Mouse (Mus musculus): ENCODE results near the gene Pam. TPM values are rescaled to one million over a fixed set of nuclear protein-coding genes. Genes with fewer than 3 reads are reported as not detected.
"Not testable (repeated sequence)": the region's sequence is repeated elsewhere in the genome, so short reads cannot be mapped to it uniquely, and the experiment has no call there.

Gene Pam
- polyA plus RNA-seq, 1 experiment from 2014 or later = 65.3 TPM

DNA sequence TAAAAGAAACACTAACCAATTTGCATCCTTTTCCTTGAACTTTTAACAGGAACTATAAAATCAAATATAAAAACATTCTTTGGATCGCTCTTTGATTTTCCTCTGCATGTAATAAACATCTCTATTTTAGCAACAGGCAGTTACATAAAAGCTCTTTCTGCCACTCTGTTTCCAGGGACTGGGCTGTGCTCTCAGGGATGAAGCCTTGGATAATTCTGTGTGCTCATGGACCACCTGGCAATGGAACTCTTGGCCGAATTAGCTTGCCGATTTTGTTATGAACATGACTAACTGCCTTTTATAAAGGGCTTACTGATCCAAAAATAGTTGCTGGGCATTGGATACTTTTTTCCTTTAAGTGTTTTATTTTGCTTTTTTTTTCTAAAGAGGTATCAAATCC, 134.8 kb downstream of the Pam start:
- no peak overlapping the region for H3K9ac ChIP-seq (ENCODE audit: low read length)
- DNase-seq (ENCODE audit: low spot score) = no peak
- H3K27me3 ChIP-seq (replicated peaks; ENCODE audit: control insufficient read depth, insufficient read depth, low read length) = no peaks in the 10 kb centered on the region
- H3K4me3 ChIP-seq (ENCODE audit: low read depth, low read length) = no peak overlapping the region
- H3K9me3 ChIP-seq (ENCODE audit: control insufficient read depth, low read length) = no peaks in the 10 kb centered on the region
- no peak for ATAC-seq (replicated peaks; ENCODE audit: low FRiP score, low TSS enrichment, low read depth)
- H3K36me3 ChIP-seq (ENCODE audit: control insufficient read depth, insufficient read depth, low read length) = no peaks in the 10 kb centered on the region
- H3K27ac ChIP-seq (ENCODE audit: low read depth) = no peak overlapping the region
- H3K4me2 ChIP-seq (ENCODE audit: low read length) = no peak overlapping the region
- WGBS = 89% methylated on average over 3 of the region's 3 CpGs
- no peaks in the 10 kb centered on the region for H3K4me1 ChIP-seq (replicated peaks; ENCODE audit: control insufficient read depth, insufficient read depth, low read length)

DNA sequence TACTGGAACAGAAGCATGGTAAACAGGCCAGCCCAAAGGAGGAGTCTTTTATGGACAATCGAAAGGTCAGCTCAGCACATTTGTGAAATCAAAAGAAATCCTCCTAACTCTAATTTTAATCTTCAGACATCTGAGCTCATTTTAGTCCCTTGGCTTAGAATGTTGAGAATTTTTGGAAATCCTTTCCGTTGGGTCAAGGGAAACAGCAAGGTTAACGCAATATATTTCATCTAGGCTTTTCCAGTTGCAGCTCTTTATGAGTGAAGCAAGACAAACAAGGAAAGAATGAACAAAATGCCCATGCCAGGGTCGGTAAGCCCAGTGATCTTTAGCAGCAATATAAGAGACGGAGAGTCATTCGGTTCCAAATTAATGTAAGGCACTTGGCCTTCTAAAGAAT, 135.3 kb downstream of the Pam start:
- Histone ChIP-seq H3K36me3 (ENCODE audit: control insufficient read depth, insufficient read depth, low read length) (no peaks in the 10 kb centered on the region), H3K4me1 (replicated peaks; ENCODE audit: control insufficient read depth, insufficient read depth, low read length) (no peaks in the 10 kb centered on the region), H3K27ac (ENCODE audit: low read depth) (no peak overlapping the region), H3K27me3 (replicated peaks; ENCODE audit: control insufficient read depth, insufficient read depth, low read length) (no peaks in the 10 kb centered on the region), H3K4me3 (ENCODE audit: low read depth, low read length) (no peak overlapping the region), H3K9ac (ENCODE audit: low read length) (no peak overlapping the region), H3K4me2 (ENCODE audit: low read length) (no peak overlapping the region), H3K9me3 (ENCODE audit: control insufficient read depth, low read length) (no peaks in the 10 kb centered on the region)
- WGBS = 88% methylated on average over 6 of the region's 6 CpGs
- ATAC-seq (replicated peaks; ENCODE audit: low FRiP score, low TSS enrichment, low read depth) (no peak), DNase-seq (ENCODE audit: low spot score) (no peak)

DNA sequence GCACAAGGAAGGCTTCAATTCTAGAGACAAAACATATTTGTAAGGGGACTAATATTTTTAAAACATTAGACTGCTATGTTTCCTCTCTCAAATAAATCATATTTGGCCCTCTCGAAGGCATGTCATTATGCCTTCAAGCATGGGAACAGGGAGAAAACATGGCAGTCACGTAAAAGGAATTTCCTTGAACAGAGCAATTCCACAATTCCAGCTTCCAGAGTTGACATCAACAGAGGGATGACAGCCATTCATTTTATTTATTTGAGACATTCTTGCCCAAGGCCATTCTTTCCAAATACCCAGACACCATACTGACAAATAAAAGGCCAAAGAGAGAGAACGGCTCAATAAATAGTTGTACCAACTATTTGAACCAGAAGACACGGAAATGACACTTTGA, 136.7 kb downstream of the Pam start:
- no peaks in the 10 kb centered on the region for H3K4me1 ChIP-seq (replicated peaks; ENCODE audit: control insufficient read depth, insufficient read depth, low read length)
- H3K9ac ChIP-seq (ENCODE audit: low read length) = no peak overlapping the region
- no peak overlapping the region for H3K4me3 ChIP-seq (ENCODE audit: low read depth, low read length)
- WGBS = 72% methylated on average over 4 of the region's 4 CpGs
- ATAC-seq (replicated peaks; ENCODE audit: low FRiP score, low TSS enrichment, low read depth) = no peak
- no peak overlapping the region for H3K27ac ChIP-seq (ENCODE audit: low read depth)
- H3K36me3 ChIP-seq (ENCODE audit: control insufficient read depth, insufficient read depth, low read length) = no peaks in the 10 kb centered on the region
- DNase-seq (ENCODE audit: low spot score) = no peak
- no peak overlapping the region for H3K4me2 ChIP-seq (ENCODE audit: low read length)
- H3K9me3 ChIP-seq (ENCODE audit: control insufficient read depth, low read length) = no peaks in the 10 kb centered on the region
- no peaks in the 10 kb centered on the region for H3K27me3 ChIP-seq (replicated peaks; ENCODE audit: control insufficient read depth, insufficient read depth, low read length)

DNA sequence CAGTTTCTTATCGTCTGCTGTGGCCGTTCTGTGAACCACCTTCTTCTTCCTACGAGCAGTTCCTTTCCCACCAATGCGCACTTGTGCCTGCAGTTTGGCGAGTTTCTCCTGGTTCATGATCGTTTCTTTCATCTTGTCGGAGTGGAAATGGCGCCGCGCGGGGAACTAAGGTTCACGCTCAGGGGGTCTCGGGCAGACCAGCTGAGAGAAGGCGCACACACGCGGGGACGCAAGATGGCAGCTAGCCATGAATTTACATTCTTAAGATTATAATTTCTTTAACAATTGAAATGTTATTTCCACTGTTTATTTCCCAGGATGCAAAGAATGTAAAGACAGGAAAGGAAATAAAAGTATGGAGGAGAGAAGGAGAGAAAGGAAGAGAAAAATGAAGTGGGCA, 146.2 kb downstream of the Pam start:
- not testable (repeated sequence) for H3K9me3 ChIP-seq (ENCODE audit: control insufficient read depth, low read length); H3K27ac ChIP-seq (ENCODE audit: low read depth); ATAC-seq (replicated peaks; ENCODE audit: low FRiP score, low TSS enrichment, low read depth); H3K4me3 ChIP-seq (ENCODE audit: low read depth, low read length); H3K9ac ChIP-seq (ENCODE audit: low read length); H3K27me3 ChIP-seq (replicated peaks; ENCODE audit: control insufficient read depth, insufficient read depth, low read length); H3K36me3 ChIP-seq (ENCODE audit: control insufficient read depth, insufficient read depth, low read length); DNase-seq (ENCODE audit: low spot score); H3K4me1 ChIP-seq (replicated peaks; ENCODE audit: control insufficient read depth, insufficient read depth, low read length); H3K4me2 ChIP-seq (ENCODE audit: low read length)
- WGBS = 88% methylated on average over 17 of the region's 17 CpGs

DNA sequence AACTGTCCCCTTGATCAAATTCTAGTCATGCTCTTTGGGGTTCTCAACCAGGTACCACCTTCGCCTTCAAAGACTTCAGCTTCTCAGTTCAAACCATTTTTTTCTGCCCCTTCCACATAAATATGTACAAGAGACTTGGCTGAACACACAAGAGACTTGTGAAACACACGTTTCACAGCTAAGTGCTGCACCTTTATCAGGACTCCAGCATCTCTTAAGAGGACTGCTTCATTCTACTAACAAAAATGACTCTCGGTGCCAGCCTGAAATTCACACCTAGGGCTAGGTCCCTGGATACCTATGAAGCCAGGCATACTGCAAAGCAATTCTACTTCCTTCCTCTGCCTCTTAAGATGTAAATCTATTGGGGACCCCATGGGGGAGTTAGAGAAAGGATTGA, 148.3 kb downstream of the Pam start:
- 88% methylated on average over 3 of the region's 3 CpGs for WGBS

DNA sequence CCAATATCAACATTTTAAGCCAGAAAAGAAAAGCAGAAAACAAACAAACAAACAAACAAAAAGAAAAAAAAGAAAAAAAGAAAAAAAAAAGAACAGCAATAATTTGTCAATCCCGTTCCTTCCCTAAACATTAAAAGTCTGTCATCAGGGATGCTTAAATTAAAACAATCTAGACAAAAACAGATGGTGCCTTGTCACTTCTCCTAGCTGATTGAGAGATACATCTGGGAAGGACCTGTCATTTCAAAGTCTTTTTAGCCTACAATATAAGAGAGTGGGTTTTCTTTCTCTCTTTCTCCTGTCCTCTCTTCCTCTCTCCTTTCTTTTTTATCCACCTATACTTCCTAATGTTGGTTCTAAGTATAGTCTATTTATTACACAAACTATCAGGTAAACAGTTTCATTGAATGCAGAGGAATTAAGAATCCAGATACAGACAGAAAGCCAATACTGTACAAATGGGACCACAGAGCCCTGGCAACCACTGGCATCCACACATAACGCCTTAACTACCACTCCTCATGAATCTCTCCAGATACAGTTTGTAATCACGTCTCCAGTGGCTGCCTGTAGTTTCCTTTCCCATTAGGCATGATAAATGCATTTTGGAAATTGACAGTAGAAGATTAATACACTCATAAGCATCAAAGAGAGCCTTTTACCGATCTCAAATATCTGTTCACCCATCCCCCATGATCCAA, 151.4 kb downstream of the Pam start:
- DNase-seq (ENCODE audit: low spot score) = no peak
- Histone ChIP-seq H3K4me1 (replicated peaks; ENCODE audit: control insufficient read depth, insufficient read depth, low read length) (no peaks in the 10 kb centered on the region), H3K9me3 (ENCODE audit: control insufficient read depth, low read length) (no peaks in the 10 kb centered on the region), H3K27me3 (replicated peaks; ENCODE audit: control insufficient read depth, insufficient read depth, low read length) (no peaks in the 10 kb centered on the region), H3K27ac (ENCODE audit: low read depth) (no peak overlapping the region), H3K4me2 (ENCODE audit: low read length) (no peak overlapping the region), H3K4me3 (ENCODE audit: low read depth, low read length) (no peak overlapping the region), H3K36me3 (ENCODE audit: control insufficient read depth, insufficient read depth, low read length) (no peaks in the 10 kb centered on the region), H3K9ac (ENCODE audit: low read length) (no peak overlapping the region)
- no peak for ATAC-seq (replicated peaks; ENCODE audit: low FRiP score, low TSS enrichment, low read depth)
- WGBS = 68% methylated on average over 4 of the region's 4 CpGs

More for the DNA sequence above, 148.3 kb downstream of the Pam start:
- Histone ChIP-seq H3K36me3 (ENCODE audit: control insufficient read depth, insufficient read depth, low read length) (no peaks in the 10 kb centered on the region), H3K9me3 (ENCODE audit: control insufficient read depth, low read length) (no peaks in the 10 kb centered on the region), H3K27ac (ENCODE audit: low read depth) (no peak overlapping the region), H3K4me2 (ENCODE audit: low read length) (no peak overlapping the region), H3K9ac (ENCODE audit: low read length) (no peak overlapping the region), H3K4me3 (ENCODE audit: low read depth, low read length) (no peak overlapping the region), H3K27me3 (replicated peaks; ENCODE audit: control insufficient read depth, insufficient read depth, low read length) (no peaks in the 10 kb centered on the region), H3K4me1 (replicated peaks; ENCODE audit: control insufficient read depth, insufficient read depth, low read length) (no peaks in the 10 kb centered on the region)
- DNase-seq (ENCODE audit: low spot score) (no peak), ATAC-seq (replicated peaks; ENCODE audit: low FRiP score, low TSS enrichment, low read depth) (no peak)

DNA sequence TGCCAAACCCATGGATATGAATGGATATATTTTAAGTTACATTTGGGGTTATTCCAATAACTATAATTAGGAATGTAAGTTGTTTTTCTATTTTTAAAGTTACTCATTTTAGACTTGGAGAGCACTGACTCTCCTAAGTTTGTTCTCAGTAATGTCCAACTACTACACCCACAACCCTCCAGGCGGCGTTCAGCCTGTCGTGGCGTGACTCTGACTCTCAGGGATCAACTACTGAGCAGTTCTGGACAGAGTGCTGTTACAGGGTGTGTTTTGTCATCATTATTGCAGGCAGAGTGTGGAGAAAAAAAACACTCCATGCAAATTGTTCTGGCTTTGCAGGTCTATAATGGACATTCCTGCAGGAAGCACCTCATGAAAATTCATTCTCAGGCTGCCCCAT, 152.0 kb downstream of the Pam start:
- no peak overlapping the region for H3K4me2 ChIP-seq (ENCODE audit: low read length)
- DNase-seq (ENCODE audit: low spot score) (no peak), ATAC-seq (replicated peaks; ENCODE audit: low FRiP score, low TSS enrichment, low read depth) (no peak)
- no peaks in the 10 kb centered on the region for H3K9me3 ChIP-seq (ENCODE audit: control insufficient read depth, low read length)
- no peaks in the 10 kb centered on the region for H3K4me1 ChIP-seq (replicated peaks; ENCODE audit: control insufficient read depth, insufficient read depth, low read length)
- H3K27me3 ChIP-seq (replicated peaks; ENCODE audit: control insufficient read depth, insufficient read depth, low read length) = no peaks in the 10 kb centered on the region
- no peak overlapping the region for H3K4me3 ChIP-seq (ENCODE audit: low read depth, low read length)
- H3K27ac ChIP-seq (ENCODE audit: low read depth) = no peak overlapping the region
- no peak overlapping the region for H3K9ac ChIP-seq (ENCODE audit: low read length)
- 85% methylated on average over 4 of the region's 4 CpGs for WGBS
- no peaks in the 10 kb centered on the region for H3K36me3 ChIP-seq (ENCODE audit: control insufficient read depth, insufficient read depth, low read length)

DNA sequence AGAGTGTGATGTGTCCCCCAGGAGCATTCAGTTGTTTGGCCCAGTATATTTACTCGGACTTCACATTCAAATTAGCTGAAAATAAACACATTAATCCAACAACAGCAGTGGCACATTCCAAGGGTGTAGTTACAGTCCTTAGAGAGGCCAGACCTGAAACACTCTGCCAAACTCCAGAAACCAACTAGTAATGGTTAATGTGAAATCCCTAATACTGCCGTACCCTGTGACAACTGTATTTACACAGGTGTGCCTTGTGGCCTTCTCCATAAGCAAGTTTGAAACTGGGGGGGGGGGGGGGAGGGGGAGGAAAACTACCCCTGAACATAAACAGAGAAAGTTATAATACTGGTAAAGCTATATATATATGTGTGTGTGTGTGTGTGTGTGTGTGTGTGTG, 152.5 kb downstream of the Pam start:
- Histone ChIP-seq H3K36me3 (ENCODE audit: control insufficient read depth, insufficient read depth, low read length) (no peaks in the 10 kb centered on the region), H3K9me3 (ENCODE audit: control insufficient read depth, low read length) (no peaks in the 10 kb centered on the region), H3K27ac (ENCODE audit: low read depth) (no peak overlapping the region), H3K4me3 (ENCODE audit: low read depth, low read length) (no peak overlapping the region), H3K27me3 (replicated peaks; ENCODE audit: control insufficient read depth, insufficient read depth, low read length) (no peaks in the 10 kb centered on the region), H3K9ac (ENCODE audit: low read length) (no peak overlapping the region), H3K4me1 (replicated peaks; ENCODE audit: control insufficient read depth, insufficient read depth, low read length) (peaks cover 4% of the 10 kb centered on the region; the same call in 1 of the 2 replicates), H3K4me2 (ENCODE audit: low read length) (no peak overlapping the region)
- 53% methylated on average over 2 of the region's 2 CpGs for WGBS
- DNase-seq (ENCODE audit: low spot score) = no peak
- no peak for ATAC-seq (replicated peaks; ENCODE audit: low FRiP score, low TSS enrichment, low read depth)

DNA sequence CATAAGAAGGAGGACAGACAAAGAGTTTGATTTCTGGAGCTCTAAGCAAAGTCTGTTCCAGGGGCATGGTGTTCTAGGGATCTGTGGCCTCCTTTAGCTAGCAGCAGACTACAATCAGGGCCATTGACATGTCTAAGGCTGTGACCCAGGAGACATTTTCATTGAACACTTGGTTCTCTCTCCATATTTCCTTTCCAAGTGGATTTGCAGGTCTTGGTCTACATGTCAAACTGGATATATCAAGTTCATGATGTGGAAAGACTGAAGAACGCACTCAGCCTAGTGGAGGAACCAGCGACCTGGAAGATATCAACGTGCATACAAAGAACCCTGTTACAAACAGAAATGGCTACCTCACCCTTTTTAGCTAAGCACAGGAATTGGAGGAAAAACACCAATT, 156.9 kb downstream of the Pam start:
- Histone ChIP-seq H3K27me3 (replicated peaks; ENCODE audit: control insufficient read depth, insufficient read depth, low read length) (no peaks in the 10 kb centered on the region), H3K9ac (ENCODE audit: low read length) (no peak overlapping the region), H3K36me3 (ENCODE audit: control insufficient read depth, insufficient read depth, low read length) (peaks cover 4% of the 10 kb centered on the region; the same call in 1 of the 2 replicates), H3K9me3 (ENCODE audit: control insufficient read depth, low read length) (no peaks in the 10 kb centered on the region), H3K27ac (ENCODE audit: low read depth) (no peak overlapping the region), H3K4me3 (ENCODE audit: low read depth, low read length) (no peak overlapping the region), H3K4me1 (replicated peaks; ENCODE audit: control insufficient read depth, insufficient read depth, low read length) (peaks cover 6% of the 10 kb centered on the region; the same call in 1 of the 2 replicates), H3K4me2 (ENCODE audit: low read length) (no peak overlapping the region)
- DNase-seq (ENCODE audit: low spot score) (no peak), ATAC-seq (replicated peaks; ENCODE audit: low FRiP score, low TSS enrichment, low read depth) (no peak)
- 91% methylated on average over 3 of the region's 3 CpGs for WGBS
